Mouse (Mus musculus): ENCODE measurements at regions not wholly inside any gene's neighbourhood (a gene's known extent, or its start where the extent isn't known, plus 50 kb on each side); places are given as distances from the start of the nearest gene placed in this dataset.
A peak's percentile ranks its signal among the peaks of the same experiment; 100 is the strongest.

GRCm38 (mm10) chr16:76436290-76436689 is 62.7 kb upstream of the Nrip1 start:
- intact Hi-C loops (cut with DNase I), result no loop called here
- DNase-seq (ENCODE audit: extremely low spot score in 1 of 2, low spot score in 2 of 2), result no peak

GRCm38 (mm10) chr16:76433076-76433825 is 59.6 kb upstream of the Nrip1 start:
- intact Hi-C loops (cut with DNase I), result no loop called here
- peak; percentile 40 to 50 for DNase-seq (ENCODE audit: extremely low spot score in 1 of 2, low spot score in 2 of 2)

- peak in 1 of 2 experiments; percentile 28 for DNase-seq (ENCODE audit: extremely low spot score in 1 of 2, low spot score in 2 of 2)
- intact Hi-C loops (cut with DNase I), result no loop called here
These were observed 58.7 kb upstream of the Nrip1 start for GRCm38 (mm10) chr16:76432304-76432703.

- intact Hi-C loops (cut with DNase I), result no loop called here
- no peak for DNase-seq (ENCODE audit: extremely low spot score in 1 of 2, low spot score in 2 of 2)
These were observed 55.5 kb upstream of the Nrip1 start for GRCm38 (mm10) chr16:76429156-76429555.

- intact Hi-C loops (cut with DNase I), result no loop called here
- no peak for DNase-seq (ENCODE audit: extremely low spot score in 1 of 2, low spot score in 2 of 2)
These were observed 50.3 kb upstream of the Nrip1 start for GRCm38 (mm10) chr16:76423964-76424363.

Data from left cerebral cortex, postnatal 10 days (tissue).